Mouse (Mus musculus): Measurements from ENCODE around the gene Hs6st1. TPM values are rescaled to one million over a fixed set of nuclear protein-coding genes. Genes with fewer than 3 reads are reported as not detected.

Gene Hs6st1
- polyA plus RNA-seq, 1 experiment = 56.5 TPM

DNA sequence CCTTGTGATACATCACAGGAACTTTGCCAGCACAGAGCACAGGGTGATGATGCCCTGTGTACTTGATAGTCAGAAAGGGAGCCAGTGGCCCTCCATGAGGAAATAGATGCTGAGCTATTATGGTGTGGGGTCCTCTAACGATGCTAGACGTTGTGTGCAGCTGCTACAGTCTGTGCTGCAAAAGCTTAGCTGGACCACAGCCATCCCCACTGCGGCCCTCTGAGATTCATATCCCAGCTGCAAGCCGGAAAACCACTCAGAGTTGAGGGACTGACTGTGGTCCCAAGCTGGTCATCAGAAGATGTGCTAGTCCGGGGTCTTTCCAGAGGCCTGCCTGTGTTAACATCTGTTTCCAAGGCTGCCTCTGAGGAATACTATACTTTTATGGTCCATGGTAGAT lies 12.8 kb downstream of the Hs6st1 start:
- Histone ChIP-seq H3K4me1 (ENCODE audit: control insufficient read depth, insufficient read depth, insufficient read length) (no peaks in the 10 kb centered on the region), H3K36me3 (ENCODE audit: control insufficient read depth, insufficient read depth, low read length) (peaks cover 11% of the 10 kb centered on the region), H3K27ac (ENCODE audit: insufficient read depth, low read length) (no peak overlapping the region), H3K4me3 (ENCODE audit: extremely low read depth, insufficient read depth, insufficient read length) (no peak overlapping the region), H3K27me3 (ENCODE audit: control insufficient read depth, insufficient read depth, low read length) (no peaks in the 10 kb centered on the region)
- TF ChIP-seq POLR2A (IDR thresholded peaks at IDR 0.05; ENCODE audit: low read depth, low read length) (no peak), CTCF (IDR thresholded peaks at IDR 0.05; ENCODE audit: extremely low read depth, insufficient read depth, insufficient read length, insufficient replicate concordance) (no peak)
- DNase-seq (ENCODE audit: low read depth in 1 of 2, low spot score in 2 of 2) = no peak
- 89% methylated on average over 5 of the region's 5 CpGs for WGBS

DNA sequence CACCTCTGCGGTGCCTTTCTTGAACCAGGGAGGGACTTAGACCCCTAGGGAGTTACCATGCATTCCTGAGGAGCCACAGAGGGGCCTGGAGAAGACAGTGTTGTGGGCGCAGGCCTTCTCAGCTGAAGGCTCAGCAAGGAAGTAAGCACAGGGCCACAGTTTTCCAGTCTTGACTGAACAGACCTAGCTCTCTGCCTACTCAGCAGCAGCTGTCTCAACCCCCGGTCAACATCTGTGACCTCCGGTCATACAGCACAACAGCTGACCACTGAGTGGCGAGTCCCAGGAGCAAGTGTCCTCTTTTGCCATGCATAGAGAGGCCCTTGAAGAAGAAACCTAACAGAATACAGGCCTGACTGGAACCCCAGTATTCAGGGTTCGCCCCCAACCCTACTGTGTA lies 14.0 kb downstream of the Hs6st1 start:
- no peaks in the 10 kb centered on the region for H3K27me3 ChIP-seq (ENCODE audit: control insufficient read depth, insufficient read depth, low read length)
- WGBS = 87% methylated on average over 6 of the region's 6 CpGs
- peaks cover 11% of the 10 kb centered on the region for H3K36me3 ChIP-seq (ENCODE audit: control insufficient read depth, insufficient read depth, low read length)
- H3K4me1 ChIP-seq (ENCODE audit: control insufficient read depth, insufficient read depth, insufficient read length) = no peaks in the 10 kb centered on the region
- TF ChIP-seq CTCF (IDR thresholded peaks at IDR 0.05; ENCODE audit: extremely low read depth, insufficient read depth, insufficient read length, insufficient replicate concordance) (no peak), POLR2A (IDR thresholded peaks at IDR 0.05; ENCODE audit: low read depth, low read length) (no peak)
- DNase-seq (ENCODE audit: low read depth in 1 of 2, low spot score in 2 of 2) = no peak
- no peak overlapping the region for H3K27ac ChIP-seq (ENCODE audit: insufficient read depth, low read length)
- H3K4me3 ChIP-seq (ENCODE audit: extremely low read depth, insufficient read depth, insufficient read length) = no peak overlapping the region

DNA sequence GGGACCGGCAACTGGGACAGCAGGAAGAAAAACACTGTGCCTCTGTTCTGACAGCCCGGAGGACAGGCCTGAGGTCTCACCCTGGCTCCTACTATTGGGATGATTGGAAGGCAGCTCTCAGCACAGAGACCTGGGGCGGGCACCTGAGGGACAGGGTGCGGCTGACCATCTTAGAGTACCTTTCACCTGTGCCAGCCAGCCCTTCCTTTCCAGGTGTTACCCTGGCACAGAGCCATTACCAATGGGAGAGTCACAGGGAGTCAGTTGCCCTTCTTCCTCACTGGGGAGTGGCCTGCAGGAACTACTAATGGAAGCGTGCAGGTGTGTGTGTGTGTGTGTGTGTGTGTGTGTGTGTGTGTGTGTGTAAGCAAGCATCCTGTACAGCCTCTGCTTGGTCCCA lies 15.4 kb downstream of the Hs6st1 start:
- peaks cover 7% of the 10 kb centered on the region for H3K36me3 ChIP-seq (ENCODE audit: control insufficient read depth, insufficient read depth, low read length)
- H3K27me3 ChIP-seq (ENCODE audit: control insufficient read depth, insufficient read depth, low read length) = no peaks in the 10 kb centered on the region
- no peak for DNase-seq (ENCODE audit: low read depth in 1 of 2, low spot score in 2 of 2)
- no peak overlapping the region for H3K27ac ChIP-seq (ENCODE audit: insufficient read depth, low read length)
- H3K4me1 ChIP-seq (ENCODE audit: control insufficient read depth, insufficient read depth, insufficient read length) = peaks cover 4% of the 10 kb centered on the region; the same call in 1 of the 2 replicates
- no peak for TF ChIP-seq CTCF (IDR thresholded peaks at IDR 0.05; ENCODE audit: extremely low read depth, insufficient read depth, insufficient read length, insufficient replicate concordance)
- TF ChIP-seq POLR2A (IDR thresholded peaks at IDR 0.05; ENCODE audit: low read depth, low read length) = no peak
- no peak overlapping the region for H3K4me3 ChIP-seq (ENCODE audit: extremely low read depth, insufficient read depth, insufficient read length)
- 94% methylated on average over 5 of the region's 5 CpGs for WGBS

DNA sequence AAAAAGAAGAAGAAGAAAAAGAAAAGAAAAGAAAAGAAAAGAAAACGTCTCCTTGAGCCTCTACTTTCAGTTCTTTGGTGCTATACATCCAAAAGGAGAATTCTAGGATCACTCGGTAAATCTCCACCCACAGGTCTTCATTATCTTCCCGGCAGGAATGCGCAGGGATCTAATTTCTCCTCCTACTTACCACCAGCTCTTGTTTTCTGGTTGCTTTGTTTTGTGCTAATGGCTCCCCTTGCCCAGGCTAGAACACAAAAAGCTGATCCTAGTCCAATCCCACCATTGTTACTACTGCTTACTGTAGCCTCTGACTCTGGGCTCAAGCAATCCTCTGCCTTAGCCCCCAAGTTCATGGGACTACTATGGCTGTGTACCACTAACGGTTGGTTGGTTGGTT lies 16.9 kb downstream of the Hs6st1 start:
- no peak overlapping the region for H3K27ac ChIP-seq (ENCODE audit: insufficient read depth, low read length)
- 96% methylated on average over 5 of the region's 5 CpGs for WGBS
- peaks cover 4% of the 10 kb centered on the region; the same call in 1 of the 2 replicates for H3K4me1 ChIP-seq (ENCODE audit: control insufficient read depth, insufficient read depth, insufficient read length)
- DNase-seq (ENCODE audit: low read depth in 1 of 2, low spot score in 2 of 2) = no peak
- peaks cover 7% of the 10 kb centered on the region for H3K36me3 ChIP-seq (ENCODE audit: control insufficient read depth, insufficient read depth, low read length)
- H3K4me3 ChIP-seq (ENCODE audit: extremely low read depth, insufficient read depth, insufficient read length) = no peak overlapping the region
- H3K27me3 ChIP-seq (ENCODE audit: control insufficient read depth, insufficient read depth, low read length) = no peaks in the 10 kb centered on the region
- TF ChIP-seq POLR2A (IDR thresholded peaks at IDR 0.05; ENCODE audit: low read depth, low read length) (no peak), CTCF (IDR thresholded peaks at IDR 0.05; ENCODE audit: extremely low read depth, insufficient read depth, insufficient read length, insufficient replicate concordance) (no peak)

DNA sequence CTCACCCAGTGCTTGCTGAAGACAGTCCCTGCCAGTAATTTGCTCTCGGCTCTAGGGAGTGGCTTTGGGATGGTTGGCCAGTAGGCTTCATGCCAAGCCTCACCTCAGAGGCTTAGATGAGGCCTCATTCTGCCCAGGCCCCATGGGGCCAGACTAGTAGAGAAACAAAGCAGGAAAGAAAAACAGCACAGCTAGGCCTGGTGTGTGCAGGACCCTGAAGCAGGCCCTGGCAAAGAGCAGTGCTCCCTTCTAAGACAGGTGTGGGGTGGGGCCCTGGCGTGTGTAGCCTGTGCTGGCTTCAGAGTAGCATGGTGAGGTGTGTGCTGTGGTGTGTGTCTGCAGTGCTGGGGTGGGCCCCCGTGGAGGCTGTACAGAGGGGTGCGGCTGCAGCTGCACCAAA lies 20.2 kb downstream of the Hs6st1 start:
- no peak for TF ChIP-seq POLR2A (IDR thresholded peaks at IDR 0.05; ENCODE audit: low read depth, low read length)
- no peak for TF ChIP-seq CTCF (IDR thresholded peaks at IDR 0.05; ENCODE audit: extremely low read depth, insufficient read depth, insufficient read length, insufficient replicate concordance)
- Histone ChIP-seq H3K4me3 (ENCODE audit: extremely low read depth, insufficient read depth, insufficient read length) (no peak overlapping the region), H3K27me3 (ENCODE audit: control insufficient read depth, insufficient read depth, low read length) (no peaks in the 10 kb centered on the region), H3K36me3 (ENCODE audit: control insufficient read depth, insufficient read depth, low read length) (peaks cover 9% of the 10 kb centered on the region), H3K27ac (ENCODE audit: insufficient read depth, low read length) (peak overlapping the region; percentile 15; the same call in 1 of the 2 replicates), H3K4me1 (ENCODE audit: control insufficient read depth, insufficient read depth, insufficient read length) (peaks cover 4% of the 10 kb centered on the region; the same call in 1 of the 2 replicates)
- 32% methylated on average over 4 of the region's 4 CpGs for WGBS
- no peak for DNase-seq (ENCODE audit: low read depth in 1 of 2, low spot score in 2 of 2)

DNA sequence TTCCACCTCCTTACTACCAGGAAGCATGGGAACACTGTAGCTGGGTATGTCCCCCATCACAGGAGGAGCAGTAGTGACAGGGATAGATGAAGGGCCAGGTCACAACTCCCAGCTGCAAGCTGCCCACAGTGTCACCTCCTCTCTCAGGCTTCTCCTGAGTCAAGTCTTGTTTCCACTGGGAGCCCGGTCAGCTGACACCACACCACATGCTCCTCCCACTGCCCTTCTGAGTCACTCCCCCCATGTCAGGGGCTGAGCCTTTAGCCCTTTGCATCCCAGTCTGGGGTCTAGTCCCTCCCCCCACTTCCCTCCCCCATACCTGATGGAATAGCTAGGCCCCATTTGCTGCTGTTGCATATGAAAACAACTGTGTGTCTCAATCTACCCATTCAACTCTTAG lies 21.3 kb downstream of the Hs6st1 start:
- Histone ChIP-seq H3K4me1 (ENCODE audit: control insufficient read depth, insufficient read depth, insufficient read length) (peaks cover 4% of the 10 kb centered on the region; the same call in 1 of the 2 replicates), H3K4me3 (ENCODE audit: extremely low read depth, insufficient read depth, insufficient read length) (no peak overlapping the region), H3K27me3 (ENCODE audit: control insufficient read depth, insufficient read depth, low read length) (no peaks in the 10 kb centered on the region), H3K36me3 (ENCODE audit: control insufficient read depth, insufficient read depth, low read length) (peaks cover 7% of the 10 kb centered on the region; the same call in 1 of the 2 replicates), H3K27ac (ENCODE audit: insufficient read depth, low read length) (no peak overlapping the region; the same call in 1 of the 2 replicates)
- WGBS = 88% methylated on average over 1 of the region's 1 CpGs
- no peak for DNase-seq (ENCODE audit: low read depth in 1 of 2, low spot score in 2 of 2)
- TF ChIP-seq POLR2A (IDR thresholded peaks at IDR 0.05; ENCODE audit: low read depth, low read length) (no peak), CTCF (IDR thresholded peaks at IDR 0.05; ENCODE audit: extremely low read depth, insufficient read depth, insufficient read length, insufficient replicate concordance) (no peak)

DNA sequence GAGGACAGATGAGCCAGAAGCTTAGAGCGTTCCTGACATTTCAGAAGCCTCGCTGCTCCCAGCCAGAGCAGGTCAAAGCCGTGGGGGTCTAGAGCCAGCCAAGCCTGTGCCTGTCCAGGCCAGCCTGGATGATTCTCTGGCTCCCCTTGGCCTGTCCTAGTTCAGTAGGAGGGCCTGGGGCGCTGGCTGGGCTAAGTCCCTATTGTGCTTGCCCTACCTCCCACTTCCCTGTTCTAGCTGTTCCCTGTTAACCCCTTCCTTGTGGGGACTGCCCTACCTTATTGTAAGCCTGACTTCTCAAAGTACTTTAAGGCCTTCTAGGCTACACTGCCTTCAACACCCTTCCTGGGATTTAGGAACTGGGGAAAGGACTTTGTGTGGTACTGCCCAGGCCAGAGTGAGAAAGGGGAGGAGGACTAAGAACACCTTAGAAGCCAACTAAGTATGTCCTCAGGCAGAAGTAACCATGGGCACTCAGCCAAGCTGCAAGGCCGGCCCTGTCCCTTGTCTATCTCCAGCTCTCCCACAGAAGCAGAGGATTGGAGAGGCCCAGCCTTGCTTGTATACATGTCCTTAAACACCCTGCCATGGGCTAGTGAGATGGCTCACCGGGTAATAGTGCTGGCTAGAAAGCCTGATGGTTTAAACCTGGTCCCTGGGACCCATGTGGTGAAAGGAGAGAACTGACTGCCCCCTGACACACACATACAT lies 22.0 kb downstream of the Hs6st1 start:
- 69% methylated on average over 6 of the region's 6 CpGs for WGBS
- TF ChIP-seq POLR2A (IDR thresholded peaks at IDR 0.05; ENCODE audit: low read depth, low read length) (no peak), CTCF (IDR thresholded peaks at IDR 0.05; ENCODE audit: extremely low read depth, insufficient read depth, insufficient read length, insufficient replicate concordance) (no peak)
- no peak overlapping the region for H3K4me3 ChIP-seq (ENCODE audit: extremely low read depth, insufficient read depth, insufficient read length)
- peak overlapping the region; percentile 31; the same call in 1 of the 2 replicates for H3K27ac ChIP-seq (ENCODE audit: insufficient read depth, low read length)
- peaks cover 8% of the 10 kb centered on the region; the same call in 1 of the 2 replicates for H3K36me3 ChIP-seq (ENCODE audit: control insufficient read depth, insufficient read depth, low read length)
- no peak for DNase-seq (ENCODE audit: low read depth in 1 of 2, low spot score in 2 of 2)
- H3K4me1 ChIP-seq (ENCODE audit: control insufficient read depth, insufficient read depth, insufficient read length) = peaks cover 4% of the 10 kb centered on the region; the same call in 1 of the 2 replicates
- H3K27me3 ChIP-seq (ENCODE audit: control insufficient read depth, insufficient read depth, low read length) = no peaks in the 10 kb centered on the region

Data from spleen, adult 2 months (tissue).